Mouse (Mus musculus): ENCODE measurements at regions not wholly inside any gene's neighbourhood (a gene's known extent, or its start where the extent isn't known, plus 50 kb on each side); places are given as distances from the start of the nearest gene placed in this dataset.

DNA sequence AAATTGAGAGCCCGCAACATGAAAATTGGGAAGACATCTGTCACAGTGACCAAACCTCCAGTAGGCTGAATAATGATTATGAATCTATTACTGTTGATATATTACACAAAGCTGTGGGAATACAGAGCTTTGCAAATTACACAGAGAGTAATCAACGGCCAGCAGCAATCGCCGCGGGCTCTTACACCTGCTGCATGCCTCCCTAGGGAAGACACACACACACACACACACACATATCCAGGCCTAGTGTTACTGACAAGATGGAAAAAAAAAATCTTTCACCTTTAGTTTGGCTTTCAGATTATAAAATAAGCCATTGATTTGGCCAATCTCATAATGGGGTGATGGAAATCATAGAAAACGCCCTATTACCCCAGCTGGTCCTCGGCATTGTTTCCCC is 327.4 kb downstream of the Btg1 start:
- WGBS: 89% methylated on average over 7 of the region's 7 CpGs
- Histone ChIP-seq H3K27ac (ENCODE audit: control insufficient read depth, insufficient read depth, low read depth, low read length, poor library complexity) (no peak overlapping the region), H3K4me3 (replicated peaks; ENCODE audit: control insufficient read depth, low read depth, low read length) (no peak overlapping the region), H3K4me1 (ENCODE audit: control insufficient read depth, insufficient read depth, low read length) (no peaks in the 10 kb centered on the region)
- TF ChIP-seq POLR2A (IDR thresholded peaks at IDR 0.05; ENCODE audit: borderline replicate concordance, control insufficient read depth, low read depth, low read length): no peak
- no peak for TF ChIP-seq CTCF (IDR thresholded peaks at IDR 0.05; ENCODE audit: control insufficient read depth, insufficient read depth, low read length)

DNA sequence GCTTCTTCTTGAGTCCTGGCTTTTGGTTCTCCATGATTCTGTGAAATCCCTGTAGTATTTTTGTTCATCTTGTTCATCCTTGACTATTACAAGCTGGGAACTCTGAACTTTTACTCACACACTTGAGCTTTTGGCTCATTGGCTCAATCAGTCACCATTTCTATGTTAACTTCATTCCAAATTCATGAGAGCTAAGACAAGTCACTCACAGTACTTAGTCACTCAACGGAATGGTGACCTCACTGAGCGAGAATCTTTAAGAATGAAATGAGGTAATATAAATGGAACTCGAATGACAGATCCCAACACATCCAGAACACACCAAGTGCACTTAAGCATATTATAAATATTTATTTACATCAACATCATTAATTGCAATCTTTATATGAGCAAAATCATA is 331.2 kb downstream of the Btg1 start:
- WGBS: 81% methylated on average over 3 of the region's 3 CpGs
- Histone ChIP-seq H3K27ac (ENCODE audit: control insufficient read depth, insufficient read depth, low read depth, low read length, poor library complexity) (no peak overlapping the region), H3K4me1 (ENCODE audit: control insufficient read depth, insufficient read depth, low read length) (no peaks in the 10 kb centered on the region), H3K4me3 (replicated peaks; ENCODE audit: control insufficient read depth, low read depth, low read length) (no peak overlapping the region)
- TF ChIP-seq POLR2A (IDR thresholded peaks at IDR 0.05; ENCODE audit: borderline replicate concordance, control insufficient read depth, low read depth, low read length) (no peak), CTCF (IDR thresholded peaks at IDR 0.05; ENCODE audit: control insufficient read depth, insufficient read depth, low read length) (no peak)

DNA sequence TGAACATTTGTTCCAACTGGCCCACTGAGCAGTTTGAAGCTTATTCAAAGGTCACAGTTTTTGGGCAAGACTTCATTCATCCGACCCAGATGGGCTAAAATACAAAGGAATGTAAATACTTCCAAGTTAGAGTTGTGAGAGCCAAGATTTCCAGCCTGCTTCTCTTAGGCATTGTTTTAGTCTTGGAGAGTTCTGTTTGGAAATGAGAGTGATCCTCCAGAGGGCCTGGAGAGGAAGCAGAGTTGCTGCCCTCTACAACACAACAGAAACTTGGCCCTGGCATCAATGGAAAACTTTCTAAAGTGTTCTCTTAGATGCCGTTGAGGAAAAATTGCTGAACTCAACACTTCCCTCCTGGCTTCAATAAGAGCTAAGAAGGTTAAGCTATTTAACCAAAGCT is 332.1 kb downstream of the Btg1 start:
- no peak for TF ChIP-seq POLR2A (IDR thresholded peaks at IDR 0.05; ENCODE audit: borderline replicate concordance, control insufficient read depth, low read depth, low read length)
- no peak for TF ChIP-seq CTCF (IDR thresholded peaks at IDR 0.05; ENCODE audit: control insufficient read depth, insufficient read depth, low read length)
- no peaks in the 10 kb centered on the region for H3K4me1 ChIP-seq (ENCODE audit: control insufficient read depth, insufficient read depth, low read length)
- no peak overlapping the region for H3K4me3 ChIP-seq (replicated peaks; ENCODE audit: control insufficient read depth, low read depth, low read length)
- H3K27ac ChIP-seq (ENCODE audit: control insufficient read depth, insufficient read depth, low read depth, low read length, poor library complexity): no peak overlapping the region
- 66% methylated on average over 2 of the region's 2 CpGs for WGBS

DNA sequence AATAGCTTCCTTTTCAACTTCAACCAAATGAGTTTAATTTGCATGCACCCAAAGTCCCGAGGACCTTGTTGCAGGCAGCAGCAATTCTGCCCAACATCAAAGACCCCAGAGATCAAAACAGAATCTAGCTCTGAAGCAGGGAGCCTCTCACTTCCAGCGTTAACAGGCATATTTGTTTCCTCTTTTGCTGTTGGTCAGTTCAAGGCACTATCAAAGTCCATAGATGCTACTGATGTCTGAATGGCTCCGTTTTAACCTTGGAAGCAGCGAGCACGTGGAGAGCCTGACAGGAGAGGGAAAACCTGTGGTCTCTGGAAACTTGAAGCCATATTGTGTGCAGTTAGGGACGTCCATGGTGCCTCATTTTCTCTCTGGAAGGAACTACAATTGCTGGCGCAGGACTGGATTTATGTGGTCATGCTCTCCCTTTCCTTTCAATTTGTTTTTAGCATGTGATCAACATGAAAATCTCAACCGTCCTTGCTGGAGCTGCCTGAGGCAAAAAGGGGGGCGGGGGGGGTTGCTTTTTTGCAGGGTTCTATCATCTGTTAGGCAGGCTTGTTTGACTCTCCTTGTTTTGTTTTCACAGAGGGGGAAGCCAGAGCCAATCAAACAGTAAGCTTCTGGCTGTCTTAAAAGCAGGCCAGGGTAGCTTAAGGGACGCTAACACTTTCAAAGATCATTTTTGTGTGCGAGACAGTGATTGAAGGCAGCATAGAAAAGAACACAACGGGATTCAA is 338.4 kb downstream of the Btg1 start:
- 43% methylated on average over 12 of the region's 12 CpGs for WGBS
- Histone ChIP-seq H3K4me1 (ENCODE audit: control insufficient read depth, insufficient read depth, low read length) (no peaks in the 10 kb centered on the region), H3K4me3 (replicated peaks; ENCODE audit: control insufficient read depth, low read depth, low read length) (no peak overlapping the region), H3K27ac (ENCODE audit: control insufficient read depth, insufficient read depth, low read depth, low read length, poor library complexity) (no peak overlapping the region)
- TF ChIP-seq POLR2A (IDR thresholded peaks at IDR 0.05; ENCODE audit: borderline replicate concordance, control insufficient read depth, low read depth, low read length) (no peak), CTCF (IDR thresholded peaks at IDR 0.05; ENCODE audit: control insufficient read depth, insufficient read depth, low read length) (no peak)

DNA sequence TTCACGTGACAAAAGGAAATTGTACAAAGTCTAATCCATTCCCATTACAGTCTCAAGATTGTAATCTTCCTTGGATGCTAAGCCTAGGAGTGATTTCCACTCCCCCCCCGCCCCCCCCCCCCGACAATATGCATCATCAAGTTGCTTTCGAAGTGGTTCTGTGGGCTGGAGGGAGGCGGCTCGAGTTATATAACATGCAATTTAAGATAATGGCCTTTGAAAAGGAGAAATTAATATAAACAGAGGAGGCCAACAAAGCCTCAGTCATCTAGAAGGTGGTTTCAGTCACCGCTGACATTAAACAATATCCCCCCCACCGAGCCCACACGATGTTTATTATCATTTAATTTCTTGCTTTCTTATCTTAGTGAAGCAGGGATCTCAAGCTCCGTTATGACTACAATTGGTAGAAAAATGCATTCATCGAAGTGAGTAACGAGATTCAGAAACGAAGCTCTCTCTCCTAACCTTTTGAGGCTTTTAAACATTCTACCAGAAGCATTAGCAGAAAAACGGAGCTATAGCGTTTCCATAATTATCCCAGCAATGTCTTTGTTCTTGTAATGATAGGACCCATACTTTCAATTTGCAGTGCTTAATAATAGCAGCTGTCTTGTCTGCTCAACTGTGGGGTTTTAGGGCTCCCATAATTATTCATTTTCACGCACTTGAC is 339.1 kb downstream of the Btg1 start:
- H3K4me1 ChIP-seq (ENCODE audit: control insufficient read depth, insufficient read depth, low read length): no peaks in the 10 kb centered on the region
- H3K27ac ChIP-seq (ENCODE audit: control insufficient read depth, insufficient read depth, low read depth, low read length, poor library complexity): no peak overlapping the region
- TF ChIP-seq CTCF (IDR thresholded peaks at IDR 0.05; ENCODE audit: control insufficient read depth, insufficient read depth, low read length): no peak
- TF ChIP-seq POLR2A (IDR thresholded peaks at IDR 0.05; ENCODE audit: borderline replicate concordance, control insufficient read depth, low read depth, low read length): no peak
- 49% methylated on average over 16 of the region's 16 CpGs for WGBS
- H3K4me3 ChIP-seq (replicated peaks; ENCODE audit: control insufficient read depth, low read depth, low read length): no peak overlapping the region

DNA sequence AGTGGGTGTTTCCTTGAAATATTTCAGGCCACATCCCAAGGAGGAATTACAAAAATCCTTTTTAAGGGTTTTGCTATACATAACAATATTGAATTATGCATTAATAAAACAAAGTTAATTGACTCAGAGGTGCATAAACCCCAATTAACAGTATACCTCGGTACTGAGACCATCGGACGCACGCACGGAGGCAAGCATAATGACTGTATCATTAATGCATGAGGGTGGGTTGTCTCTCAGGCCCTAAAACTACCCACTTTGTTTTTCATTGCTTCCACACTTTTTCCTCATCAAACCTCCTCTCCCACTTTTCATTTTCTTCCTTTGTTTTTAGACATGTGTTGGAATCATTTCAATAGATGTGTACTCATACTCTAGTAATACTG is 339.6 kb downstream of the Btg1 start:
- Histone ChIP-seq H3K27ac (ENCODE audit: control insufficient read depth, insufficient read depth, low read depth, low read length, poor library complexity) (no peak overlapping the region), H3K4me1 (ENCODE audit: control insufficient read depth, insufficient read depth, low read length) (no peaks in the 10 kb centered on the region), H3K4me3 (replicated peaks; ENCODE audit: control insufficient read depth, low read depth, low read length) (no peak overlapping the region)
- no peak for TF ChIP-seq CTCF (IDR thresholded peaks at IDR 0.05; ENCODE audit: control insufficient read depth, insufficient read depth, low read length)
- no peak for TF ChIP-seq POLR2A (IDR thresholded peaks at IDR 0.05; ENCODE audit: borderline replicate concordance, control insufficient read depth, low read depth, low read length)
- WGBS: 91% methylated on average over 5 of the region's 5 CpGs

DNA sequence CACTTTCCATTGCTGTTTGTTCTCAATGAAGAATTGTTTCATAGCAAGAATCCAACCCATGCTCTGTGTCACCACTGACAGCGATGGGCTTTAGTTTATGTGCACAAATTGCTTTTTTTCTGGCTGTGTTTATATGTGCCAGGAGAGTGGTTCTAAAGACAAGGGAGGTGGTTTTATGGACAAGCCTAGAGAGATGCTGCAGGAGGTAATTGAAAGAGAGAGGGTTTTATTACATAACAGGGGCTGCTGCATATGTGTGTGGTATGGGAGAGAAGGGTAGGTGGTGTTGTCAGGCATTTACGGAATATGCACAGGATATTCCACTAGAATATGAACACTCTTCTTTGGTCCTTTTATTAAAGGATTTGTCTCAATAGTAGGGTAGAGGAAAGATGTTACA is 340.2 kb downstream of the Btg1 start:
- H3K4me3 ChIP-seq (replicated peaks; ENCODE audit: control insufficient read depth, low read depth, low read length): no peak overlapping the region
- no peaks in the 10 kb centered on the region for H3K4me1 ChIP-seq (ENCODE audit: control insufficient read depth, insufficient read depth, low read length)
- WGBS: 78% methylated on average over 2 of the region's 2 CpGs
- no peak for TF ChIP-seq POLR2A (IDR thresholded peaks at IDR 0.05; ENCODE audit: borderline replicate concordance, control insufficient read depth, low read depth, low read length)
- no peak for TF ChIP-seq CTCF (IDR thresholded peaks at IDR 0.05; ENCODE audit: control insufficient read depth, insufficient read depth, low read length)
- H3K27ac ChIP-seq (ENCODE audit: control insufficient read depth, insufficient read depth, low read depth, low read length, poor library complexity): no peak overlapping the region

DNA sequence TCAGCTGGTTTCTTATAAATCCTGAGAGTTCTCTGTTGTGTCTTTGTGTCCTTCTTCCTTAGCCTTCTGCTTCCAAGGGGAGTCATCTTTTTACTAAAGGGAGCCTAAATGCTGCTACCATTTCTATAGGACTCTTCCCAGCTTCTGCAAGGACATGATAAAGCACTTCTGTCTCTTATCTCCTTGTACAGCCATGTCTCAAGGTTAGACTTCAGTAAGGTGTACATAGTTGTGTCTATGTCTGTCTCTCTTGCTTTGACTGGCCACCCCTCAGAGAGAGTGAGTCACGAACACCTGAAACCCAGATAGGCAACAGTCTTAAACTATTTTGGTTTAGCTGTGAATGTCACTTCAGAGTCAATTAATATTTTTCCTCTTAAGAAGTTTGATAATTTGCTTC is 353.0 kb downstream of the Btg1 start:
- no peak for TF ChIP-seq POLR2A (IDR thresholded peaks at IDR 0.05; ENCODE audit: borderline replicate concordance, control insufficient read depth, low read depth, low read length)
- no peak for TF ChIP-seq CTCF (IDR thresholded peaks at IDR 0.05; ENCODE audit: control insufficient read depth, insufficient read depth, low read length)
- Histone ChIP-seq H3K4me3 (replicated peaks; ENCODE audit: control insufficient read depth, low read depth, low read length) (no peak overlapping the region), H3K4me1 (ENCODE audit: control insufficient read depth, insufficient read depth, low read length) (no peaks in the 10 kb centered on the region), H3K27ac (ENCODE audit: control insufficient read depth, insufficient read depth, low read depth, low read length, poor library complexity) (no peak overlapping the region)
- WGBS: 73% methylated on average over 1 of the region's 1 CpGs

All from bone marrow, adult 2 months (tissue).